Mouse (Mus musculus): ENCODE measurements at regions not wholly inside any gene's neighbourhood (a gene's known extent, or its start where the extent isn't known, plus 50 kb on each side); places are given as distances from the start of the nearest gene placed in this dataset.

GRCm38 (mm10) chr1:90428334-90428733, 174.4 kb upstream of the Cops8 start:
- TF ChIP-seq CTCF (IDR thresholded peaks at IDR 0.05) (no peak), POLR2A (IDR thresholded peaks at IDR 0.05; ENCODE audit: insufficient read depth, low read depth, low read length) (no peak), EP300 (IDR thresholded peaks at IDR 0.05; ENCODE audit: insufficient read depth, low read depth, low read length) (no peak)

All from heart, adult 2 months (tissue).